Mouse (Mus musculus) urinary bladder, adult 2 months (tissue): ENCODE measurements around the gene Xrcc3. TPM values are rescaled to one million over a fixed set of nuclear protein-coding genes. Genes with fewer than 3 reads are reported as not detected.

Experiments used
- polyA plus RNA-seq: library from polyadenylated mRNA; depleted of rRNA; stranded (reverse); fragments of >200 nt; gene quantifications from 2 replicates; pipeline ENCODE4 v1.2.3, GENCODE M21; 2012; rRNA removed

The Xrcc3 gene
- polyA plus RNA-seq, 1 experiment: 3.5 TPM

Other genes starting within 250 kb of the Xrcc3 start
- 56.1 and 59.8 TPM in 2 replicates for gene Mark3, start 239.3 kb downstream of the Xrcc3 start, polyA plus RNA-seq
- gene Ckb, start 141.5 kb downstream of the Xrcc3 start, polyA plus RNA-seq: 2,258 and 2,468 TPM in 2 replicates
- 17.1 and 25.1 TPM in 2 replicates for gene Trmt61a, start 135.8 kb downstream of the Xrcc3 start, polyA plus RNA-seq
- gene Bag5, start 100.6 kb downstream of the Xrcc3 start, polyA plus RNA-seq: 30.4 and 32.8 TPM in 2 replicates
- 47.1 and 50.6 TPM in 2 replicates for gene Apopt1, start 100.6 kb downstream of the Xrcc3 start, polyA plus RNA-seq
- gene Klc1, start 55.0 kb downstream of the Xrcc3 start, polyA plus RNA-seq: 96.5 and 122 TPM in 2 replicates
- gene Zfyve21, start 297 bp upstream of the Xrcc3 start, polyA plus RNA-seq: 77.0 and 87.5 TPM in 2 replicates
- 16.6 and 24.9 TPM in 2 replicates for gene Ppp1r13b, start 94.2 kb upstream of the Xrcc3 start, polyA plus RNA-seq
- 214 and 229 TPM in 2 replicates for gene Atp5mpl, start 153.1 kb upstream of the Xrcc3 start, polyA plus RNA-seq
- 0.06 and 0.07 TPM in 2 replicates for gene Tdrd9, start 157.7 kb upstream of the Xrcc3 start, polyA plus RNA-seq
- not detected in 2 replicates for gene Rd3l, start 167.4 kb upstream of the Xrcc3 start, polyA plus RNA-seq